Mouse (Mus musculus): ENCODE results near the gene Usp16. TPM values are rescaled to one million over a fixed set of nuclear protein-coding genes. Genes with fewer than 3 reads are reported as not detected.

Gene Usp16
- total and polyA plus RNA-seq, 3 experiments: 80.9 to 149 (median 85.6) TPM

- peak; percentile 97 for TF ChIP-seq BHLHE40 (IDR thresholded peaks at IDR 0.05; ENCODE audit: low read depth, low read length)
- peak; percentile 99 for TF ChIP-seq POLR2A (IDR thresholded peaks at IDR 0.05; ENCODE audit: low read depth, low read length)
- TF ChIP-seq CTCF (conservative IDR thresholded peaks at IDR 0.05 in 1 of 2, IDR thresholded peaks at IDR 0.05 in 1 of 2; ENCODE audit: low read depth in 2 of 2, low read length in 2 of 2): no peak
- no peak for TF ChIP-seq ZKSCAN1 (IDR thresholded peaks at IDR 0.05; ENCODE audit: borderline replicate concordance, low read depth, low read length)
- TF ChIP-seq PAX5 (IDR thresholded peaks at IDR 0.05; ENCODE audit: low read length): no peak
- TF ChIP-seq NRF1 (IDR thresholded peaks at IDR 0.05; ENCODE audit: low read depth, low read length): peak; percentile 67
- peak; percentile 99 for TF ChIP-seq MYC (IDR thresholded peaks at IDR 0.05; ENCODE audit: low read depth, low read length)
- TF ChIP-seq USF1 (IDR thresholded peaks at IDR 0.05; ENCODE audit: low read depth, low read length): no peak
- no peak for TF ChIP-seq CHD1 (IDR thresholded peaks at IDR 0.05; ENCODE audit: low read depth, low read length)
- peak; percentile 95 for TF ChIP-seq HCFC1 (IDR thresholded peaks at IDR 0.05; ENCODE audit: low read depth, low read length)
- peak; percentile 100 for TF ChIP-seq CHD2 (IDR thresholded peaks at IDR 0.05; ENCODE audit: low read length)
- no peak for TF ChIP-seq SMC3 (IDR thresholded peaks at IDR 0.05; ENCODE audit: low read depth, low read length)
- peak; percentile 96 for TF ChIP-seq KAT2A (IDR thresholded peaks at IDR 0.05; ENCODE audit: insufficient replicate concordance, low read length)
- peak; percentile 97 for TF ChIP-seq TCF12 (IDR thresholded peaks at IDR 0.05; ENCODE audit: low read depth, low read length)
- peak; percentile 73; the same call in 1 of the 2 replicates for TF ChIP-seq UBTF (IDR thresholded peaks at IDR 0.05; ENCODE audit: low read depth, low read length)
- TF ChIP-seq ZC3H11A (IDR thresholded peaks at IDR 0.05; ENCODE audit: low read depth, low read length): no peak
- TF ChIP-seq USF2 (conservative IDR thresholded peaks at IDR 0.05; ENCODE audit: low read depth, low read length): no peak
- peak; percentile 96 for TF ChIP-seq ELF1 (IDR thresholded peaks at IDR 0.05; ENCODE audit: low read depth, low read length)
- TF ChIP-seq TBP (conservative IDR thresholded peaks at IDR 0.05; ENCODE audit: low read depth, low read length): peak; percentile 92
Measured at GRCm38 (mm10) chr16:87495716-87496447, 41.4 kb downstream of the Usp16 start, which contains the start of gene Cct8 (continued).

- no peak overlapping the region for H3K27ac ChIP-seq (ENCODE audit: insufficient read depth, low read depth)
- H3K4me3 ChIP-seq (replicated peaks in 1 of 3; ENCODE audit: low read depth in 2 of 3, low read length in 2 of 3, poor library complexity in 1 of 3): peak overlapping the region; percentile 56 to 97 (median 87)
- no peak for DNase-seq (ENCODE audit: extremely low read depth)
- TF ChIP-seq IRF4 (IDR thresholded peaks at IDR 0.05; ENCODE audit: low read depth, low read length): no peak
- no peak for TF ChIP-seq JUND (conservative IDR thresholded peaks at IDR 0.05; ENCODE audit: low read depth, low read length)
- no peak for TF ChIP-seq CTCF (conservative IDR thresholded peaks at IDR 0.05 in 1 of 2, IDR thresholded peaks at IDR 0.05 in 1 of 2; ENCODE audit: low read depth in 2 of 2, low read length in 2 of 2)
- TF ChIP-seq PAX5 (IDR thresholded peaks at IDR 0.05; ENCODE audit: low read length): no peak
- TF ChIP-seq BHLHE40 (IDR thresholded peaks at IDR 0.05; ENCODE audit: low read depth, low read length): no peak
- TF ChIP-seq CHD1 (IDR thresholded peaks at IDR 0.05; ENCODE audit: low read depth, low read length): 0 out of 2 replicates have a peak, but pooled peaks have one; percentile 82
- no peak for TF ChIP-seq MAZ (IDR thresholded peaks at IDR 0.05; ENCODE audit: low read depth, low read length)
- no peak for TF ChIP-seq MAFK (IDR thresholded peaks at IDR 0.05; ENCODE audit: insufficient replicate concordance, low read length)
- no peak for TF ChIP-seq E2F4 (IDR thresholded peaks at IDR 0.05; ENCODE audit: insufficient replicate concordance, low read depth, low read length)
- TF ChIP-seq GABPA (IDR thresholded peaks at IDR 0.05; ENCODE audit: insufficient replicate concordance, low read depth, low read length): no peak
- no peak for TF ChIP-seq RAD21 (IDR thresholded peaks at IDR 0.05; ENCODE audit: low read depth, low read length)
- no peak for TF ChIP-seq HCFC1 (IDR thresholded peaks at IDR 0.05; ENCODE audit: low read depth, low read length)
- no peak for TF ChIP-seq ETS1 (conservative IDR thresholded peaks at IDR 0.05; ENCODE audit: low read depth, low read length)
- no peak for TF ChIP-seq RCOR1 (conservative IDR thresholded peaks at IDR 0.05; ENCODE audit: low read depth, low read length)
- no peak for TF ChIP-seq MAX (IDR thresholded peaks at IDR 0.05; ENCODE audit: low read length)
- peak; percentile 25; the same call in 1 of the 2 replicates for TF ChIP-seq POLR2A (IDR thresholded peaks at IDR 0.05; ENCODE audit: low read depth, low read length)
- H3K9me3 ChIP-seq (replicated peaks; ENCODE audit: low read length): no peaks in the 10 kb centered on the region
- dilution Hi-C loops (cut with MboI; ENCODE audit: extremely low pct_ligation_motif_present, extremely low pct_unique_long_range_greater_than_20kb, low sequenced_read_pairs): no loop called here
- H3K79me2 ChIP-seq (replicated peaks; ENCODE audit: control insufficient read depth, extremely low read depth, insufficient read depth, poor library complexity, severe bottlenecking): peaks cover 43% of the 10 kb centered on the region
- H3K27me3 ChIP-seq (replicated peaks): no peaks in the 10 kb centered on the region
- H3K36me3 ChIP-seq (replicated peaks in 1 of 2; ENCODE audit: control insufficient read depth in 1 of 2, insufficient read depth in 1 of 2, low read length in 1 of 2): peaks cover 16 to 32% of the 10 kb centered on the region in 2 experiments
- peak overlapping the region; percentile 99 for H3K4me2 ChIP-seq (ENCODE audit: insufficient read depth, low read depth, poor library complexity, severe bottlenecking)
- peak overlapping the region; percentile 81 for H3K9ac ChIP-seq (ENCODE audit: insufficient read depth, low read depth)
- in situ Hi-C loops (cut with MboI; ENCODE audit: low pct_ligation_motif_present, low pct_unique_long_range_greater_than_20kb, low sequenced_read_pairs): no loop called here
- peaks cover 8 to 29% of the 10 kb centered on the region in 2 experiments for H3K4me1 ChIP-seq (ENCODE audit: control insufficient read depth in 1 of 2, insufficient read depth in 2 of 2)
Measured at GRCm38 (mm10) chr16:87496728-87497127, 42.2 kb downstream of the Usp16 start.
